Mouse (Mus musculus) stomach, postnatal 0 days (tissue): ENCODE results near the gene Tbc1d17. TPM values are rescaled to one million over a fixed set of nuclear protein-coding genes. Genes with fewer than 3 reads are reported as not detected.

Source experiments
- ATAC-seq: fragments of 200-750 bp; cut with Nextera tagmentation; 2 replicates; pipeline ENCODE4 v1.8.0; 2017; ENCODE audit not compliant: low FRiP score, low TSS enrichment
- DNase-seq: peaks from one replicate; pipeline ENCODE4 v3.0.0-alpha.2; 2016; ENCODE audit warnings: low spot score
- H3K27ac ChIP-seq: fragments of 300-500 bp; sonication (generic); replicated peaks from 2 replicates; pipeline ENCODE4 v1.5.1; 2014; ENCODE audit warnings: mild to moderate bottlenecking, control low read depth
- H3K27me3 ChIP-seq: fragments of 300-500 bp; sonication (generic); 2 replicates; pipeline ENCODE4 v1.6.1; 2014; ENCODE audit warnings: low read length; ENCODE audit not compliant: control insufficient read depth, insufficient read depth
- H3K36me3 ChIP-seq: fragments of 300-500 bp; sonication (generic); 2 replicates; pipeline ENCODE4 v1.6.1; 2014; ENCODE audit warnings: low read length, mixed read lengths; ENCODE audit not compliant: control insufficient read depth, insufficient read depth
- H3K4me1 ChIP-seq: fragments of 300-500 bp; sonication (generic); replicated peaks from 2 replicates; pipeline ENCODE4 v1.6.1; 2014; ENCODE audit warnings: antibody characterized with exemption; ENCODE audit not compliant: control insufficient read depth, insufficient read depth
- H3K4me2 ChIP-seq: fragments of 300-500 bp; sonication (generic); replicated peaks from 2 replicates; pipeline ENCODE4 v1.6.1; 2014; ENCODE audit warnings: low read depth, mild to moderate bottlenecking, control low read depth, moderate library complexity
- H3K4me3 ChIP-seq: fragments of 300-500 bp; sonication (generic); 2 replicates; pipeline ENCODE4 v1.5.1; 2014; ENCODE audit warnings: low read depth, low read length, control low read depth
- H3K9ac ChIP-seq: fragments of 300-500 bp; sonication (generic); 2 replicates; pipeline ENCODE4 v1.6.1; 2014; ENCODE audit warnings: mild to moderate bottlenecking, low read length, control low read depth, mixed read lengths
- H3K9me3 ChIP-seq: fragments of 300-500 bp; sonication (generic); 2 replicates; pipeline ENCODE4 v1.6.1; 2016; ENCODE audit warnings: low read length; ENCODE audit not compliant: control insufficient read depth
- CTCF ChIP-seq: IDR thresholded peaks from 2 replicates; pipeline ENCODE4 v1.5.1; 2016; ENCODE audit warnings: antibody characterized with exemption, low read depth, mild to moderate bottlenecking, moderate library complexity
- EP300 ChIP-seq: optimal IDR thresholded peaks from 2 replicates; pipeline ENCODE3; 2016; ENCODE audit warnings: antibody characterized with exemption
- WGBS: fragments of 180-500 bp; shearing (Covaris S2); extraction: QIAGEN DNeasy Blood & Tissue Kit; methylation state at CpG from one replicate; pipeline ENCODE4 v1.1.7; 2014; 5-methylcytosine and 5-hydroxymethylcytosine counted together
- polyA plus RNA-seq: library from polyadenylated mRNA; unstranded; fragments of >200 nt; fragmentation: Nextera tagmentation; extraction: Ambion mirVana; gene quantifications from 2 replicates; pipeline ENCODE4 v1.2.1, GENCODE M21; 2015

Gene Tbc1d17
- polyA plus RNA-seq, 1 experiment from 2014 or later: 45.4 TPM

DNA sequence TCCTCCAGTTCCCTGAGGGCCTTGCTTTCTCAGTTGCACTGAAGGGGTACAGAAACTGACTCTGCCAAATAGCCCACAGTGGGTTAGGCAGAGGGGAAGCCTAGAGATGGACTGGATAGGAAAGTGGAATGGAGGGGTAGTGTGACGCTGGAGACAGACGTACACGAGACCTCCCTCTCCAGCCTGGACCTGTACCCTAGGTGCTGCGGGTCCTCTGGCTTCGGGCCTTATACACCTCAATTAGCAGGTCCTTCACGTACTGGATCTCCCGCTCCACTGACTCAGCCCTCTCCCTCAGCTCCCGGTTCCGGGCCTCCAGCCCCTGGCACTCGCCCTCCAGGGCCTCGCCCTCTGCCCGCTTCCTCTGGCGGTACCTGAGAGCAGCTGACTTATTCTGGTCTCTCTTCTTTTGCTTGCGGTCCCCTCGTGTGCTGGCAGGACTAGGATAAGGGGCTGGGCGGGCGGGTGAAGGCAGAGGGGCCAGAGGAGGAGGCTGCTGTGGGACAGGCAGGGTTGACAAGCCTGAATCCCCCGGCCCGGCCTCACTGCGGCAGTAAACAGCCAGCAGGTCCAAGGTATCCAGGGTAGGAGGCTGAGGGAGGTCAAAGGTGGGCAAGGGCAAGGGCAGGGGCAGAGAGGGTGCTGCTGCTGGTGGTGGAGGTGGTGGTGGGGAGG lies 36.1 kb downstream of the Tbc1d17 start:
- Histone ChIP-seq H3K9ac (no peak overlapping the region), H3K36me3 (no peaks in the 10 kb centered on the region), H3K4me2 (no peak overlapping the region), H3K27me3 (no peaks in the 10 kb centered on the region), H3K4me3 (no peak overlapping the region), H3K9me3 (no peaks in the 10 kb centered on the region), H3K27ac (no peak overlapping the region), H3K4me1 (peaks cover 11% of the 10 kb centered on the region)
- DNase-seq (peak; percentile 17), ATAC-seq (no peak)
- TF ChIP-seq EP300 (no peak), CTCF (no peak)
- 92% methylated on average over 20 of the region's 20 CpGs for WGBS

DNA sequence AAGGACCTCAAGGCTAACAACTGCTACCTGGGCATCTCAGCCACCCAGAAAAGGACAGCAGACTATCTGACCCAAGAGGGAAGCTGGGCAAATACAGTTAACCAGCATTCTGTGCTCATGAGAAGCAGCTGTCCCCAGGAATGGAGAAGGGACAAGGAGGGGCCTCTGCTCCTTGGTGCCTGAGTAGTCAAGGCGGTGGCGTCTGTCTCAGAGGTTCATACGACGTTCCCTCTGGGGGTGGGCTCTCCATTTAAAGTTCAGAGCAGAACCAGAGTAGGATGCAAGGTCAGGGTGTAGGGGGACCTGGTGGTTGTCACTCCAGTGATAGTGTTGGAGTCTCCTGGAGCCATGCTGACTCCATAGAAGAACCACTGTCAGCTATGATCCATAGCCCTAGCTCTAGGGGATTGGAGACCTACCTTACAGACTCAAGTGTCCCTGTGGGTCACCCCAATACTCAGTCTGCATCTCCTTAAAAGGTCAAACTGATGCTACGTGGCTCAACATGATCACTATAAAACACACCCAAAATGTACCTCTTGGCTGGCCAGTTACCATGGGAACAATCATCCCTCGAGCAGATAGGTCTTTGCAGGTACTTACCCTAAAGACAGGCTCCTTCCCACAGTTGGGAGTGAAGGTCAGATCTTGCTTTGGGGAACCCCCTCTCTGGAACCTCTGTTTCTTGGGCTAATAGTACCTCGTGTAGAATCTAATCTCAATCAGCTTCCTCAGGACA lies 37.9 kb downstream of the Tbc1d17 start:
- DNase-seq: peak; percentile 10
- H3K4me3 ChIP-seq: no peak overlapping the region
- H3K4me1 ChIP-seq: 0 out of 2 replicates have a peak, but pooled peaks cover 4% of the 10 kb centered on the region
- no peak for ATAC-seq
- H3K27me3 ChIP-seq: no peaks in the 10 kb centered on the region
- no peak overlapping the region for H3K9ac ChIP-seq
- 87% methylated on average over 7 of the region's 7 CpGs for WGBS
- no peaks in the 10 kb centered on the region for H3K9me3 ChIP-seq
- no peak for TF ChIP-seq CTCF
- TF ChIP-seq EP300: no peak
- no peak overlapping the region for H3K27ac ChIP-seq
- no peak overlapping the region for H3K4me2 ChIP-seq
- no peaks in the 10 kb centered on the region for H3K36me3 ChIP-seq

DNA sequence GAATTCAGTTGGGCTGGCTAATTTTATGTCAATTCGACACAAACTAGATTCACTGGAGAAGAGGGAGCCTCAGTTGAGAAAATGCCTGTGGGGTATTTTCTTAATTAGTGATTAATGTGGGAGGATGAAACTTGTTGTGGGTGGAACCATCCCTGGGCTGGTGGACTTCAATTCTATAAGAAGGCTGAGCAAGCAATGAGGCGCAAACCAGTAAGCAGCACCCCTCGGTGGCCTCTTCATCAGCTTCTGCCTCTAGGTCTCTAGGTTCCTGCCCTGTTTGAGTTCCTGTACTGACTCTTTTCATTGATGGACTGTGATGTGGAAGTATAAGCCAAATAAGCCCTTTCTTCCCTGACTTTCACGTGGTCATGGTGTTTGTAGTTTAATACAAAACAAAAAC lies 38.5 kb downstream of the Tbc1d17 start:
- Histone ChIP-seq H3K4me1 (0 out of 2 replicates have a peak, but pooled peaks cover 4% of the 10 kb centered on the region), H3K4me2 (no peak overlapping the region), H3K27ac (no peak overlapping the region), H3K4me3 (no peak overlapping the region), H3K9ac (no peak overlapping the region), H3K9me3 (no peaks in the 10 kb centered on the region), H3K27me3 (no peaks in the 10 kb centered on the region), H3K36me3 (no peaks in the 10 kb centered on the region)
- no peak for TF ChIP-seq EP300
- TF ChIP-seq CTCF: no peak
- ATAC-seq (no peak), DNase-seq (peak; percentile 4)
- 76% methylated on average over 4 of the region's 4 CpGs for WGBS

DNA sequence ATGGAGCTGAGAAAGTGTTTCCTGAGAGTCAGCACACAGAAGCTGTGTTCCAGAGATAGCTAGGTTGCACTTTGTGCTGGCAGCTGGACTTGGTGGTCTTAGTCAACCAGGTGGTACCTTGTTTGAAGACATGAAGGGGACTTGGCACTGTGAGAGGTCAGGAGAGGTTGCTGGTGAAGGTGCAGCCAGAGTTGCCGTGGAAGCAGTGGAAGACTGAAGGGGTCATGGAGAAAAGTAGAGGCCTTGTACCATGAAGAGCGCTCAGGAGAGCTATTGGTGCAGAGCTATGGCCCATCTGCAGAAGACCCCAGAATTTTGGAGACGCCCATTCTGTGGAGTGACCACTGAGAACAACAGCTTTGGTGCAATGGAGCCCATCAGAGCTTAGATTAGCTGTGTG lies 39.4 kb downstream of the Tbc1d17 start:
- 91% methylated on average over 3 of the region's 3 CpGs for WGBS
- no peak overlapping the region for H3K4me2 ChIP-seq
- no peaks in the 10 kb centered on the region for H3K4me1 ChIP-seq
- DNase-seq (peak; percentile 11), ATAC-seq (no peak)
- no peaks in the 10 kb centered on the region for H3K9me3 ChIP-seq
- no peak overlapping the region for H3K9ac ChIP-seq
- H3K27me3 ChIP-seq: no peaks in the 10 kb centered on the region
- TF ChIP-seq CTCF: no peak
- no peak for TF ChIP-seq EP300
- no peaks in the 10 kb centered on the region for H3K36me3 ChIP-seq
- no peak overlapping the region for H3K27ac ChIP-seq
- no peak overlapping the region for H3K4me3 ChIP-seq

DNA sequence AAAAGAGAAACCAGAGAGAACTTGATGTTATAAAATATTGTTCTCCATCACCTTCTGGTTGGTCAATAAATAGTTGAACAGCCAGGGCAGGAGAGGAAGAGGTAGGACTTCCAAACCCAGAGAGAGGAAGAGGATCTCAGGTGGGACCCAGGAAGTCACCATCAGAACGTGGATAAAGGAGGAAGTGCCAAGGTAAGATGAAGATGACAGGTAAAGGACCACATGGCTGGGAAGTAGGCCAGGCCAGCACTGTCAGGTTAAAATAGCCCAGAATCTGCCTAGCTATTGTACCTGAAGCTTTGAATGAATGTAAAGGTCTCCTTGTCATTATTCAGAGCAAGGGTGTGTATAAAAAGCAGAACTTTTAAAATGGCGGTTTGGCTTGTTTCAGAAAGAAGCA lies 40.0 kb downstream of the Tbc1d17 start:
- Histone ChIP-seq H3K4me1 (no peaks in the 10 kb centered on the region), H3K4me2 (no peak overlapping the region), H3K4me3 (no peak overlapping the region), H3K27me3 (no peaks in the 10 kb centered on the region), H3K9me3 (no peaks in the 10 kb centered on the region), H3K27ac (no peak overlapping the region), H3K9ac (no peak overlapping the region), H3K36me3 (no peaks in the 10 kb centered on the region)
- 79% methylated on average over 2 of the region's 2 CpGs for WGBS
- no peak for ATAC-seq
- peak; percentile 3 for DNase-seq
- no peak for TF ChIP-seq EP300

DNA sequence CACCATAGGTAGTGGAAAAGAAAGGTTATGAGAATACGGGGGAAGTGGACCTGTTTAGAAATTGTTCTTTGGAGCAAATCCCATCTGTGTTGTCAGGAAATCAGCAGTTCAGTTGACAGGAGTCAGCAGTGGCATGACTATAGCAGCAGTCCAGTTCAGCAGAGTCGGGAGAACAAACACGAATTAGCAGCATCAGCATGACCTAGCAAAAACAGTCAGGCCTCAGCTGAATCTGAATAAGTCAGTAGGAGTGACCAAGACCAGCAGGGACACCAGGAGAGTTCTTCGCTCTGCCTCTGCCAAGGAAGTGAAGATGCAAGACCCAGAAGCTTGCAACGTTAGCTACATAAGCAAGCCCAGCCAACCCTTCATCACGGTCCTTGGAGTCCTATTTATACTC lies 56.1 kb downstream of the Tbc1d17 start:
- no peak overlapping the region for H3K27ac ChIP-seq
- no peaks in the 10 kb centered on the region for H3K9me3 ChIP-seq
- TF ChIP-seq EP300 (no peak), CTCF (no peak)
- no peaks in the 10 kb centered on the region for H3K27me3 ChIP-seq
- no peaks in the 10 kb centered on the region for H3K36me3 ChIP-seq
- ATAC-seq (no peak), DNase-seq (no peak)
- no peak overlapping the region for H3K9ac ChIP-seq
- H3K4me1 ChIP-seq: no peaks in the 10 kb centered on the region
- H3K4me2 ChIP-seq: no peak overlapping the region
- no peak overlapping the region for H3K4me3 ChIP-seq
- 77% methylated on average over 6 of the region's 6 CpGs for WGBS
